Mouse (Mus musculus) midbrain, embryonic 14.5 days (tissue): ENCODE measurements around the gene Ssc5d. TPM values are rescaled to one million over a fixed set of nuclear protein-coding genes. Genes with fewer than 3 reads are reported as not detected.

Experiments
- ATAC-seq: fragments of 200-750 bp; cut with Nextera tagmentation; 2 replicates; pipeline ENCODE4 v1.8.0; 2017; ENCODE audit warnings: moderate number of reproducible peaks, moderate library complexity; ENCODE audit not compliant: low FRiP score, low TSS enrichment
- DNase-seq: peaks from one replicate; pipeline ENCODE4 v3.0.0-alpha.2; 2015
- H3K27ac ChIP-seq: fragments of 300-500 bp; sonication (generic); replicated peaks from 2 replicates; pipeline ENCODE4 v1.5.1; 2014; ENCODE audit warnings: mild to moderate bottlenecking, low read depth, low read length, moderate library complexity
- H3K27me3 ChIP-seq: fragments of 300-500 bp; sonication (generic); 2 replicates; pipeline ENCODE4 v1.6.1; 2014; ENCODE audit warnings: low read length, control low read depth, mixed read lengths; ENCODE audit not compliant: control insufficient read depth, insufficient read depth
- H3K36me3 ChIP-seq: fragments of 300-500 bp; sonication (generic); 2 replicates; pipeline ENCODE4 v1.6.1; 2014; ENCODE audit warnings: low read length, control low read depth; ENCODE audit not compliant: control insufficient read depth, insufficient read depth
- H3K4me1 ChIP-seq: fragments of 300-500 bp; sonication (generic); 2 replicates; pipeline ENCODE4 v1.6.1; 2014; ENCODE audit warnings: mild to moderate bottlenecking, antibody characterized with exemption, low read length, control low read depth; ENCODE audit not compliant: control insufficient read depth, insufficient read depth
- H3K4me2 ChIP-seq: fragments of 300-500 bp; sonication (generic); 2 replicates; pipeline ENCODE4 v1.6.1; 2014; ENCODE audit warnings: mild to moderate bottlenecking, low read length, moderate library complexity
- H3K4me3 ChIP-seq: fragments of 300-500 bp; sonication (generic); replicated peaks from 2 replicates; pipeline ENCODE4 v1.5.1; 2014; ENCODE audit warnings: low read depth, low read length
- H3K9ac ChIP-seq: fragments of 300-500 bp; sonication (generic); replicated peaks from 2 replicates; pipeline ENCODE4 v1.6.1; 2014; ENCODE audit warnings: mild to moderate bottlenecking, low read length, moderate library complexity
- H3K9me3 ChIP-seq: fragments of 300-500 bp; sonication (generic); 2 replicates; pipeline ENCODE4 v1.6.1; 2016; ENCODE audit warnings: low read length, control low read depth, mixed read lengths; ENCODE audit not compliant: control insufficient read depth
- WGBS: fragments of 180-500 bp; shearing (Covaris S2); extraction: QIAGEN DNeasy Blood & Tissue Kit; methylation state at CpG from one replicate; pipeline ENCODE4 v1.1.7; 2014; 5-methylcytosine and 5-hydroxymethylcytosine counted together
- polyA plus RNA-seq: library from polyadenylated mRNA; unstranded; fragments of >200 nt; fragmentation: Nextera tagmentation; extraction: Ambion mirVana; gene quantifications from 2 replicates; pipeline ENCODE4 v1.2.1, GENCODE M21; 2014

The Ssc5d gene
- polyA plus RNA-seq, 1 experiment from 2014 or later: 0.84 TPM

DNA sequence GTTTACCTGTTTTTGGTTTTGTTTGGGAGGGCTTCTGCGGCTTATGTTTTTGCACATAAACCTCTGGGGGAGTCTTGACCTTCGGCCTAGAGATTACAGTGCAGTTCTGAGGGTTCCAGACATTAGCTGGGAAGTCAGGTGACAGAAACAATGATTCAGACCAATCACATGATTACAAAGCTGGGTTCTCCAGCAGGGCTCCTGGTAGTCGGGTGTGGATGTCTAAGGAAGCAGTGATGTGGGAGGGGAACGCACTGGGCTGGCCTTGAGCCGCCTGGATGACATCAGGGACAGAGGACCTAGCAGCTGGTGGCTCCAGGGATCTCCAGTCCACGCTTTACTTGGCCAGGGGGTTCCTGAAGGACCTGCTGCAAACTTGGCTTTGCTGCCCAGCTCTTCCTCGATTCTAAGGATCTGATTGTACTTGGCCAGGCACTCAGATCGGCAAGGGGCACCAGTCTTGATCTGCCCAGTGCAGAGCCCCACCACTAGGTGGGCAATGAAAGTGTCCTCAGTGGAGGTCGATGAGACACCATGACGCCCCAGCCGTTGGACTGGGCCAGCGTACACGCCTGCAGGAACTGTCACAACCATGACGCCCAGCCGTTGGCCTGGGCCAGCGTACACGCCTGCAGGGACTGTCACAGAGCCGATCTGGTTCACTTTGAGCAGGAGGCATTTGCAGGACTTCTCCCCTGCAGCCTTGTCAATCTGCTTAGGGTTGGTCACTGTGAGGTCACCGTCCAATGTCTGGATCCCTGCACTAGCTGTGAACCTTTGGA is 25.2 kb downstream of the Ssc5d start:
- Histone ChIP-seq H3K9ac (no peak overlapping the region), H3K9me3 (no peaks in the 10 kb centered on the region), H3K36me3 (no peaks in the 10 kb centered on the region), H3K27ac (no peak overlapping the region), H3K27me3 (no peaks in the 10 kb centered on the region), H3K4me2 (no peak overlapping the region), H3K4me3 (no peak overlapping the region), H3K4me1 (no peaks in the 10 kb centered on the region)
- 90% methylated on average over 19 of the region's 19 CpGs for WGBS
- ATAC-seq: no peak
- no peak for DNase-seq

DNA sequence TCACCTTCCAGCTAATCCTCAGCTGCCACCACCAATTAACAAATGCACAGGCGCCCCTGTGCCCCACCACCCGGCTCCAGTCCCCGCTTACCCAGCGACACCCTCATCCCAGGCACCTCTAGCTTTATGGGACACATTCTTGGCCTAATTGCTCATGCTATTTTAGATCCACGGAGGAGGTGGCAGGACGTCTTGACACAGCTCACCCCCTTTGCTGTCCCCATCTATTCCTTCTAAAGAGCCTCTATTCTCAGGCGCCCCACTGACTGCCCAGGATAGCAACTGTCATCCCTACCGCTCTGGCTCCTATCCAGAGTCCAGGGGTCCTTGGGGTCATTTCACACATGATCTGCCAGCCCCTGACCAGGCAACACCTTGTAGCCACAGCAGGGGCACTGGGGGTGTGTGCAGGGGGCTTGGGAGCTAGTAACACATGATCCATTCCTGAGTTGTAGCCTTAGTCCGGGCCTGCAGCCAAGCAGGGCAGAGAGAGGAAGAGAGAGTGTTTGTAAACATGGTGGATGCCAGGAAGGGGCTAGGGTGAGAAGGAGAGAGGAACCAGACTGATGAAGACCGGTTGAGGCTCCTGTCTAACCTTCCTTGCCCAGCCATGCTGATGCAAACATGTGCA is 28.3 kb downstream of the Ssc5d start:
- H3K9me3 ChIP-seq: no peaks in the 10 kb centered on the region
- H3K27me3 ChIP-seq: no peaks in the 10 kb centered on the region
- DNase-seq (peak; percentile 9), ATAC-seq (no peak)
- WGBS: 26% methylated on average over 10 of the region's 10 CpGs
- no peak overlapping the region for H3K9ac ChIP-seq
- H3K4me3 ChIP-seq: no peak overlapping the region
- H3K36me3 ChIP-seq: no peaks in the 10 kb centered on the region
- H3K4me1 ChIP-seq: no peaks in the 10 kb centered on the region
- H3K4me2 ChIP-seq: no peak overlapping the region
- H3K27ac ChIP-seq: no peak overlapping the region

DNA sequence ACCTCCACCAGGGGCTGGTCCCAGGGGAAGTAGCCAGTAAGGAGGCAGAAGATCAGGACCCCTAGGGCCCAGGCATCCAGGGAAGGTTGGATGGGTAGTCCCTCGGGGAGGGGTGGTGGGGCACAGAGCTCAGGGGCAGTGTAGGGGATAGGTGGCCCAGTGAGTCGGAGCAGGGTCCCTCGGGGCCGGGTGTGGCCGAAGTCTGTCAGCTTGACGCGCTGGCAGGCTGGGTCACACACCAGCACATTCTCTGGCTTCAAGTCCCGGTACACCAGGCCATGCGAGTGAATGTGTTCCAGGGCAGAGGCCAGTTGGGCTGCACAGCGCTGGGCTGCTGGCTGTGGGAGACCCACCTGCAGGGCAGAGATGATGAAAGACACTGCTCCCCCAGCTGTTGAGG is 31.8 kb downstream of the Ssc5d start:
- H3K4me1 ChIP-seq: no peaks in the 10 kb centered on the region
- H3K9ac ChIP-seq: no peak overlapping the region
- no peak for DNase-seq
- 89% methylated on average over 10 of the region's 10 CpGs for WGBS
- H3K36me3 ChIP-seq: no peaks in the 10 kb centered on the region
- no peaks in the 10 kb centered on the region for H3K9me3 ChIP-seq
- H3K27ac ChIP-seq: no peak overlapping the region
- ATAC-seq: no peak
- H3K4me2 ChIP-seq: no peak overlapping the region
- H3K27me3 ChIP-seq: no peaks in the 10 kb centered on the region
- no peak overlapping the region for H3K4me3 ChIP-seq

DNA sequence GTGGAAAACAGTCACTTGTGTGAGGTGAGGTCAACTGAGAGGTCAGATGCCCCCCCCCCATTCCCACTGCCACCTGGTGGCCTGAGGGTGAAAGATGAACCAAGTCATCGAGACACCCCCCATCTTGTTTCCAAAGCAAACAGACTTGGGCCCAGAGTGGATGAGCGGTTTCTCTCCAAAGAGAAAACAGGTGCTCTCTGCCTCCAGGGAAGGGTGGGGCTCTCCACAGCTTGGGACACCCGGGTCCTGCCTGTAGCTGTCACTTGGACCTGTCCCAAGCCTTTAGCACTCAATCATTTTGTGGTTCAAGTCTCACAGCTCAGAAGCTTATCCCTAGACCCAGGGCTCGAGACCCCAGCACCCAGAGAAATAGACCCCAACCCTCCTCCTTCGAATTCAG is 37.9 kb downstream of the Ssc5d start:
- no peak for DNase-seq
- H3K9me3 ChIP-seq: no peaks in the 10 kb centered on the region
- H3K27me3 ChIP-seq: no peaks in the 10 kb centered on the region
- ATAC-seq: no peak
- H3K4me3 ChIP-seq: no peak overlapping the region
- H3K9ac ChIP-seq: no peak overlapping the region
- H3K36me3 ChIP-seq: no peaks in the 10 kb centered on the region
- H3K4me1 ChIP-seq: no peaks in the 10 kb centered on the region
- H3K27ac ChIP-seq: no peak overlapping the region
- 80% methylated on average over 5 of the region's 5 CpGs for WGBS
- H3K4me2 ChIP-seq: no peak overlapping the region

DNA sequence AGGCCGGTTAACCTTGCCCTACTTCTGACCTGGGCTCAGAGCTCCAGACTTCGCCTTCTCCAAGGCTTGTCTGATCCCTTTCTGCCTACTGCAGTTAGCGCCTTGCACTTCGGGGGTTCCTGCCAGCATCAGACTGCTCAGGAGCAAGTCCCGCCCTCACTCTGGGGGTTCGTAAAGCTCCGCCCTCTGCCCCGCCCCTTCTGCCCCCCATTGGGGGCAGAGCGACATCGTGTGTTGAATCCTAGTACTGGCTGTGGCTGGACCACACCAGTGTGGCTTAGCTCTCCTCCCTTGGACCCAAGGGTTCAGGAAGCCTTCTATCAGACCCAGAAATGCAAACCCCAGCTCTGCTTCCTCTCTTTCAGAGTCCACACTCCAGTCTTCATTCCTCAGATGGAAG is 38.7 kb downstream of the Ssc5d start, which contains the start of gene Sbk2:
Gene Sbk2, minus strand, starts transcription at position 135 of the 400 bp plus-strand sequence.
- Histone ChIP-seq H3K4me2 (no peak within 1 kb of the TSS; the same call in 1 of the 2 replicates), H3K9ac (no peak within 1 kb of the TSS), H3K36me3 (no peaks in the 10 kb centered on the region), H3K4me3 (no peak within 1 kb of the TSS), H3K4me1 (no peaks in the 10 kb centered on the region), H3K27ac (no peak within 1 kb of the TSS), H3K9me3 (no peaks in the 10 kb centered on the region), H3K27me3 (no peaks in the 10 kb centered on the region)
- ATAC-seq (no peak; the same call in 1 of the 2 replicates), DNase-seq (peak; percentile 76)
- WGBS: 7% methylated on average over 10 of the region's 10 CpGs

DNA sequence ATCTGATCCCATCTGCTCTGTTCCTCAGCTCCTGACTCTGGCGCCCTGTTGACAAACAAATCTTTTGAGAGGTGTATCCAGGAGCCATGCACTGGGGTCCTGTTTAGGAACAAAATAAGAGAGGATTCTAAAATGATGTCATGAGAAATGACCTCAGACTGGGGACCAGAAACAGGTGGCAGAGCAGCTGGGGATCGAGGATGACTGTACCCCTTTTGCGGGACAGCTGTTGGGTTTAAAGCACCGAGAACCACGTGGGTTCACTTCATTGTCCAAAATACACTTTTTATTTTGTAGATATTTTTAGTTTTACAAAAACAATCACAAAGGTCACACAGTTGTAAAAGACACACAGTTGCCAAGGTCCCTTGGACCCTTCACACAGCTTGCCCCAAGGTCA is 39.4 kb downstream of the Ssc5d start:
- Histone ChIP-seq H3K4me2 (no peak overlapping the region), H3K27ac (no peak overlapping the region), H3K9me3 (no peaks in the 10 kb centered on the region), H3K27me3 (no peaks in the 10 kb centered on the region), H3K36me3 (no peaks in the 10 kb centered on the region), H3K9ac (no peak overlapping the region), H3K4me1 (no peaks in the 10 kb centered on the region), H3K4me3 (no peak overlapping the region)
- WGBS: 86% methylated on average over 5 of the region's 5 CpGs
- ATAC-seq: no peak
- DNase-seq: no peak

DNA sequence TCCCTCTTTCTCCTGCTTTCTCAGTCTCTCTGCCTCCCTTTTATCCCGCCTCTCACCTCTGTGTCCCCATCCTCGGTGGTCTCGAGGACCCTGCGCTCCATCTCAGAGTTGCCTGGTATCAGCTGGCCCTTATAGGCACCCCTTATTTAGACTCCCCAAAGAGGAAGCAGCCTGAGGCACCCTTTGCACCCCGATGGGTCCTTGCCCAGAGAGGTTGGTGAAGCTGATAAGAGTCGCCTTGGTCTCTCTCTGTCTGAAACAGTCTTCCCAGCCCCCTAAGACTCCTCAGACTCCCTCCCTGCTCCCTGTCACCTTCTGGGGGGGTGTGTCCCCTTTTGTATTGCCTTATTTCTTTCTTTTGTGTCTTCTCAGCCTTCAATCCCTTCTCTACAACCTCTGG is 45.5 kb downstream of the Ssc5d start, which contains the start of gene Sbk3:
Gene Sbk3, minus strand, starts transcription at position 101 of the 400 bp plus-strand sequence.
- no peak within 1 kb of the TSS for H3K4me2 ChIP-seq
- 34% methylated on average over 6 of the region's 6 CpGs for WGBS
- no peak within 1 kb of the TSS for H3K27ac ChIP-seq
- no peak for DNase-seq
- no peak within 1 kb of the TSS for H3K4me3 ChIP-seq
- no peaks in the 10 kb centered on the region for H3K9me3 ChIP-seq
- no peak within 1 kb of the TSS for H3K9ac ChIP-seq
- no peaks in the 10 kb centered on the region for H3K27me3 ChIP-seq
- H3K4me1 ChIP-seq: no peaks in the 10 kb centered on the region
- no peaks in the 10 kb centered on the region for H3K36me3 ChIP-seq
- no peak for ATAC-seq

DNA sequence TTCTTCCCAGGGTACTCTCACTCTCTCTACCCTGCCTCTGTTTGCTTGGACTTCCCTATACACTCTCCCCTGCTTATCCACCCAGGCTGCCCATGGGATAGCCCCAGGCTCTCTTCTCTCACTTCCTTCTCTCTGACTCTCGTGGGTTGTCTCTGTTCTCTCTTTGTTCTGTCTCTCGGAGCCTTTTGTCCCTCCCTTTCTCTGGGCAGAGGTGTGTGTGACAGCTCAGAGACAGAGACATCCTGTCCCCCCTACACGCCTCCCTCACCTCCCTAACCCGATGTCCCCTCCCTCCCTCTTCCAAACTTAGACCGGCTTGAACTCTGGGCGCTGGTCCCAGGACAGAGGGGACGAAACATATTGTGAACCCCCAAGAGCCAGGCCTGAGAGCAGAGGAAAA is 46.1 kb downstream of the Ssc5d start:
- 29% methylated on average over 7 of the region's 7 CpGs for WGBS
- no peak for ATAC-seq
- Histone ChIP-seq H3K27ac (no peak overlapping the region), H3K4me1 (no peaks in the 10 kb centered on the region), H3K4me3 (no peak overlapping the region), H3K27me3 (no peaks in the 10 kb centered on the region), H3K36me3 (no peaks in the 10 kb centered on the region), H3K9ac (no peak overlapping the region), H3K9me3 (no peaks in the 10 kb centered on the region), H3K4me2 (no peak overlapping the region)
- DNase-seq: no peak
